Mouse (Mus musculus) neural tube, embryonic 13.5 days (tissue): ENCODE measurements around the gene Zfp78. TPM values are rescaled to one million over a fixed set of nuclear protein-coding genes. Genes with fewer than 3 reads are reported as not detected.

Source experiments
- ATAC-seq: fragments of 200-750 bp; cut with Nextera tagmentation; 2 replicates; pipeline ENCODE4 v1.8.0; 2017; ENCODE audit warnings: low read depth, mild to moderate bottlenecking, moderate TSS enrichment, moderate library complexity
- H3K27ac ChIP-seq: fragments of 300-500 bp; sonication (generic); replicated peaks from 2 replicates; pipeline ENCODE4 v1.5.1; 2015; ENCODE audit warnings: moderate library complexity, mild to moderate bottlenecking, inconsistent platforms
- H3K27me3 ChIP-seq: fragments of 300-500 bp; sonication (generic); 2 replicates; pipeline ENCODE4 v1.6.1; 2015; ENCODE audit warnings: mild to moderate bottlenecking, inconsistent platforms
- H3K36me3 ChIP-seq: fragments of 300-500 bp; sonication (generic); 2 replicates; pipeline ENCODE4 v1.6.1; 2015; ENCODE audit warnings: mild to moderate bottlenecking, inconsistent platforms
- H3K4me1 ChIP-seq: fragments of 300-500 bp; sonication (generic); replicated peaks from 2 replicates; pipeline ENCODE4 v1.6.1; 2015; ENCODE audit warnings: inconsistent platforms
- H3K4me2 ChIP-seq: fragments of 300-500 bp; sonication (generic); 2 replicates; pipeline ENCODE4 v1.6.1; 2015; ENCODE audit warnings: inconsistent platforms, mild to moderate bottlenecking, moderate library complexity
- H3K4me3 ChIP-seq: fragments of 300-500 bp; sonication (generic); 2 replicates; pipeline ENCODE4 v1.5.1; 2015; ENCODE audit warnings: mild to moderate bottlenecking, inconsistent platforms
- H3K9ac ChIP-seq: fragments of 300-500 bp; sonication (generic); 2 replicates; pipeline ENCODE4 v1.6.1; 2015; ENCODE audit warnings: moderate library complexity, mild to moderate bottlenecking, inconsistent platforms
- H3K9me3 ChIP-seq: fragments of 300-500 bp; sonication (generic); 2 replicates; pipeline ENCODE4 v1.6.1; 2016; ENCODE audit warnings: inconsistent platforms
- WGBS: fragments of 180-500 bp; shearing (Covaris S2); methylation state at CpG from one replicate; pipeline ENCODE4 v1.1.7; 2015; 5-methylcytosine and 5-hydroxymethylcytosine counted together
- polyA plus RNA-seq: library from polyadenylated mRNA; unstranded; fragments of >200 nt; fragmentation: Nextera tagmentation; extraction: Ambion mirVana; gene quantifications from 2 replicates; pipeline ENCODE4 v1.2.1, GENCODE M21; 2015

The Zfp78 gene
- polyA plus RNA-seq, 1 experiment from 2014 or later = 3.5 TPM

GRCm38 (mm10) chr7:6389449-6389848 lies 26.4 kb downstream of the Zfp78 start:
- ATAC-seq = no peak
- no peaks in the 10 kb centered on the region for H3K27me3 ChIP-seq

GRCm38 (mm10) chr7:6397996-6398975 lies 35.2 kb downstream of the Zfp78 start, which contains the start of gene Smim17:
TSS of gene Smim17 (plus strand) at chr7:6398715.
- WGBS = 28% methylated on average over 25 of the region's 25 CpGs
- H3K27ac ChIP-seq = no peak within 1 kb of the TSS; the same call in 1 of the 2 replicates
- peak within 1 kb of the TSS; percentile 68 for H3K9ac ChIP-seq
- peaks cover 30% of the 10 kb centered on the region for H3K36me3 ChIP-seq
- peak within 1 kb of the TSS; percentile 60 for H3K4me2 ChIP-seq
- peak within 1 kb of the TSS; percentile 45 for H3K4me3 ChIP-seq
- H3K4me1 ChIP-seq = peaks cover 11% of the 10 kb centered on the region; the same call in 1 of the 2 replicates
- H3K27me3 ChIP-seq = no peaks in the 10 kb centered on the region
- no peaks in the 10 kb centered on the region for H3K9me3 ChIP-seq
- peak; percentile 93 for ATAC-seq

More at GRCm38 (mm10) chr7:6389449-6389848, 26.4 kb downstream of the Zfp78 start:
- Histone ChIP-seq H3K9ac (no peak overlapping the region), H3K4me1 (peaks cover 3% of the 10 kb centered on the region), H3K9me3 (no peaks in the 10 kb centered on the region), H3K4me2 (no peak overlapping the region), H3K36me3 (peaks cover 84% of the 10 kb centered on the region), H3K4me3 (no peak overlapping the region), H3K27ac (no peak overlapping the region)
- WGBS = 69% methylated on average over 5 of the region's 5 CpGs

- Histone ChIP-seq H3K27ac (no peak within 1 kb of the TSS), H3K36me3 (no peaks in the 10 kb centered on the region), H3K27me3 (no peaks in the 10 kb centered on the region), H3K4me2 (no peak within 1 kb of the TSS), H3K4me1 (no peaks in the 10 kb centered on the region), H3K9ac (no peak within 1 kb of the TSS), H3K9me3 (no peaks in the 10 kb centered on the region), H3K4me3 (no peak within 1 kb of the TSS)
- ATAC-seq = peak; percentile 55
- WGBS = 2% methylated on average over 17 of the region's 17 CpGs
Measured at GRCm38 (mm10) chr7:6410043-6410442, 47.0 kb downstream of the Zfp78 start, which contains the start of gene Gm20715. TSS of gene Gm20715 (plus strand) at chr7:6410277.

- H3K27ac ChIP-seq = no peak overlapping the region
Measured at GRCm38 (mm10) chr7:6414626-6415441, 51.8 kb downstream of the Zfp78 start.

GRCm38 (mm10) chr7:6415442-6415787 lies 52.3 kb downstream of the Zfp78 start:
- no peaks in the 10 kb centered on the region for H3K9me3 ChIP-seq
- H3K27ac ChIP-seq = no peak overlapping the region
- H3K4me3 ChIP-seq = peak overlapping the region; percentile 37
- peak overlapping the region; percentile 53 for H3K4me2 ChIP-seq
- no peaks in the 10 kb centered on the region for H3K4me1 ChIP-seq
- no peaks in the 10 kb centered on the region for H3K36me3 ChIP-seq
- WGBS = 15% methylated on average over 8 of the region's 8 CpGs
- ATAC-seq = peak; percentile 73
- no peaks in the 10 kb centered on the region for H3K27me3 ChIP-seq
- peak overlapping the region; percentile 64 for H3K9ac ChIP-seq

More at GRCm38 (mm10) chr7:6414626-6415441, 51.8 kb downstream of the Zfp78 start:
- H3K27me3 ChIP-seq = no peaks in the 10 kb centered on the region
- H3K4me3 ChIP-seq = peak overlapping the region; percentile 37
- 8% methylated on average over 19 of the region's 22 CpGs for WGBS
- no peaks in the 10 kb centered on the region for H3K4me1 ChIP-seq
- ATAC-seq = peak; percentile 92
- no peaks in the 10 kb centered on the region for H3K9me3 ChIP-seq
- H3K4me2 ChIP-seq = peak overlapping the region; percentile 53
- peak overlapping the region; percentile 64 for H3K9ac ChIP-seq
- H3K36me3 ChIP-seq = no peaks in the 10 kb centered on the region

- H3K9me3 ChIP-seq = no peaks in the 10 kb centered on the region
Measured at GRCm38 (mm10) chr7:6419894-6420293, 56.8 kb downstream of the Zfp78 start.

GRCm38 (mm10) chr7:6429381-6429780 lies 66.3 kb downstream of the Zfp78 start:
- no peak for ATAC-seq
- Histone ChIP-seq H3K36me3 (peaks cover 5% of the 10 kb centered on the region; the same call in 1 of the 2 replicates), H3K27me3 (no peaks in the 10 kb centered on the region), H3K4me2 (no peak overlapping the region), H3K4me3 (no peak overlapping the region), H3K27ac (no peak overlapping the region), H3K9me3 (peaks cover 7% of the 10 kb centered on the region; the same call in 1 of the 2 replicates), H3K4me1 (no peaks in the 10 kb centered on the region; the same call in 1 of the 2 replicates), H3K9ac (no peak overlapping the region)
- 87% methylated on average over 3 of the region's 3 CpGs for WGBS

More at GRCm38 (mm10) chr7:6419894-6420293, 56.8 kb downstream of the Zfp78 start:
- ATAC-seq = no peak
- 78% methylated on average over 6 of the region's 6 CpGs for WGBS
- Histone ChIP-seq H3K4me2 (no peak overlapping the region), H3K36me3 (no peaks in the 10 kb centered on the region), H3K27me3 (no peaks in the 10 kb centered on the region), H3K4me3 (no peak overlapping the region), H3K27ac (no peak overlapping the region), H3K9ac (no peak overlapping the region), H3K4me1 (no peaks in the 10 kb centered on the region)

GRCm38 (mm10) chr7:6430342-6430741 lies 67.3 kb downstream of the Zfp78 start:
- Histone ChIP-seq H3K9me3 (peaks cover 7% of the 10 kb centered on the region; the same call in 1 of the 2 replicates), H3K27ac (no peak overlapping the region), H3K27me3 (no peaks in the 10 kb centered on the region), H3K36me3 (peaks cover 5% of the 10 kb centered on the region; the same call in 1 of the 2 replicates), H3K4me3 (no peak overlapping the region), H3K4me2 (no peak overlapping the region), H3K9ac (no peak overlapping the region), H3K4me1 (peaks cover 6% of the 10 kb centered on the region)
- no peak for ATAC-seq
- WGBS = 34% methylated on average over 2 of the region's 2 CpGs

Other genes starting within 250 kb of the Zfp78 start
- 23.0 and 23.7 TPM in 2 replicates for gene Zfp787, start 207.3 kb upstream of the Zfp78 start, polyA plus RNA-seq
- 71.4 and 81.0 TPM in 2 replicates for gene Zfp444, start 191.1 kb upstream of the Zfp78 start, polyA plus RNA-seq
- not detected in 2 replicates for gene Galp, start 166.2 kb upstream of the Zfp78 start, polyA plus RNA-seq
- gene Zscan5b, start 141.0 kb upstream of the Zfp78 start, polyA plus RNA-seq = not detected in 2 replicates
- not detected in 2 replicates for gene Epp13, start 110.6 kb upstream of the Zfp78 start, polyA plus RNA-seq
- gene Zfp667, start 76.7 kb upstream of the Zfp78 start, polyA plus RNA-seq = 17.7 and 17.8 TPM in 2 replicates
- 10.4 and 14.0 TPM in 2 replicates for gene Zfp583, start 32.0 kb upstream of the Zfp78 start, polyA plus RNA-seq
- 6.7 and 7.4 TPM in 2 replicates for gene Gm3854, start 19.5 kb upstream of the Zfp78 start, polyA plus RNA-seq
- 12.0 and 15.1 TPM in 2 replicates for gene Zfp28, start 20.0 kb downstream of the Zfp78 start, polyA plus RNA-seq
- 2.8 and 3.2 TPM in 2 replicates for gene Smim17, start 35.4 kb downstream of the Zfp78 start, polyA plus RNA-seq
- not detected in 2 replicates for gene Gm20715, start 47.0 kb downstream of the Zfp78 start, polyA plus RNA-seq
- gene Olfr1344, start 75.4 kb downstream of the Zfp78 start, polyA plus RNA-seq = 0.10 TPM in 1 of 2 replicates, not detected in the other
- gene Olfr1336, start 92.9 kb downstream of the Zfp78 start, polyA plus RNA-seq = not detected in 2 replicates
- not detected in 2 replicates for gene Olfr1346, start 103.8 kb downstream of the Zfp78 start, polyA plus RNA-seq
- gene Olfr5, start 123.7 kb downstream of the Zfp78 start, polyA plus RNA-seq = not detected in 2 replicates
- not detected in 2 replicates for gene Olfr1347, start 136.5 kb downstream of the Zfp78 start, polyA plus RNA-seq
- gene Olfr1348, start 145.5 kb downstream of the Zfp78 start, polyA plus RNA-seq = not detected in 2 replicates
- gene Olfr1349, start 159.7 kb downstream of the Zfp78 start, polyA plus RNA-seq = not detected in 2 replicates
- not detected in 2 replicates for gene Olfr1350, start 201.6 kb downstream of the Zfp78 start, polyA plus RNA-seq